ENCODE assay signal across 11 mouse cellular contexts in genomic region chr5:150180985-150181607, GRCm38 (mm10).
"Had no signal": no experiment of that assay in that cellular context is flagged by ENCODE, and none has a peak within 500 bp of the region (broad histone marks: within the 10 kb centered on the region; RNA-seq: fewer than 3 reads in every experiment).

No protein-coding gene starts in this region.

- H3K36me3 ChIP-seq: limb, embryonic 15.5 days; midbrain, embryonic 12.5 days; neural tube, embryonic 13.5 days; stomach, embryonic 15.5 days had no signal

- DNase-seq: kidney, postnatal 14 days; layer of hippocampus, postnatal 36 days; lung, adult 18-20 months; right cerebral cortex, postnatal 14 days; thymus, adult 2 months; thymus, postnatal 25 days had no signal

- H3K27me3 ChIP-seq: limb, embryonic 15.5 days; midbrain, embryonic 12.5 days; neural tube, embryonic 13.5 days; stomach, embryonic 15.5 days had no signal

- H3K4me1 ChIP-seq: limb, embryonic 15.5 days; midbrain, embryonic 12.5 days; neural tube, embryonic 13.5 days; stomach, embryonic 15.5 days had no signal

- H3K4me3 ChIP-seq: limb, embryonic 15.5 days; midbrain, embryonic 12.5 days; neural tube, embryonic 13.5 days; stomach, embryonic 15.5 days had no signal

- H3K9ac ChIP-seq: limb, embryonic 15.5 days; liver, embryonic 14.5 days; midbrain, embryonic 12.5 days; neural tube, embryonic 13.5 days; stomach, embryonic 15.5 days had no signal

- H3K27ac ChIP-seq: limb, embryonic 15.5 days; liver, embryonic 14.5 days; midbrain, embryonic 12.5 days; neural tube, embryonic 13.5 days; stomach, embryonic 15.5 days had no signal
